ENCODE assay signal across 14 mouse cellular contexts in genomic region chr16:34080818-34081217, GRCm38 (mm10).
A peak's percentile ranks its signal among the peaks of the same experiment; 100 is the strongest.
DNase-seq lines count a peak whose midpoint lies in the region; ATAC-seq and TF ChIP-seq lines count a peak whose summit lies in the region.
"Had no signal": no experiment of that assay in that cellular context is flagged by ENCODE, and none has a peak within 500 bp of the region (broad histone marks: within the 10 kb centered on the region; RNA-seq: fewer than 3 reads in every experiment).

No protein-coding gene starts in this region.

- no peak overlapping the region for H3K4me2 ChIP-seq in lung, embryonic 15.5 days
- H3K4me2 ChIP-seq in heart, embryonic 16.5 days (ENCODE audit: low read depth, low read length), result no peak overlapping the region
- H3K4me2 ChIP-seq in forebrain, postnatal 0 days (ENCODE audit: low read depth), result no peak overlapping the region
- H3K4me2 ChIP-seq in forebrain, embryonic 12.5 days, result no peak overlapping the region
- H3K4me2 ChIP-seq: liver, embryonic 11.5 days; neural tube, embryonic 15.5 days had no signal

- H3K4me3 ChIP-seq in heart, embryonic 10.5 days, result no peak overlapping the region
- H3K4me3 ChIP-seq in lung, embryonic 15.5 days, result no peak overlapping the region
- no peak overlapping the region for H3K4me3 ChIP-seq in heart, embryonic 16.5 days (ENCODE audit: low read length)
- H3K4me3 ChIP-seq in small intestine, adult 2 months (ENCODE audit: low read depth, low read length), result peak overlapping the region; percentile 45
- H3K4me3 ChIP-seq in forebrain, postnatal 0 days (ENCODE audit: low read depth, low read length), result no peak overlapping the region
- no peak overlapping the region for H3K4me3 ChIP-seq in forebrain, embryonic 12.5 days (replicated peaks)
- H3K4me3 ChIP-seq: neural tube, embryonic 15.5 days had no signal

- ATAC-seq in lung, embryonic 15.5 days (ENCODE audit: borderline replicate concordance, extremely low read depth, low FRiP score, low TSS enrichment), result no peak
- no peak for ATAC-seq in heart, embryonic 16.5 days (replicated peaks; ENCODE audit: extremely low read depth, insufficient read depth, low FRiP score)
- ATAC-seq in forebrain, postnatal 0 days, result no peak
- no peak for ATAC-seq in forebrain, embryonic 12.5 days (ENCODE audit: low FRiP score)

- WGBS in heart, embryonic 10.5 days, result 34% methylated on average over 6 of the region's 6 CpGs
- WGBS in lung, embryonic 15.5 days, result 27% methylated on average over 6 of the region's 6 CpGs
- 31% methylated on average over 6 of the region's 6 CpGs for WGBS in heart, embryonic 16.5 days
- WGBS in small intestine, adult 2 months, result 63% methylated on average over 6 of the region's 6 CpGs
- 58% methylated on average over 6 of the region's 6 CpGs for WGBS in forebrain, postnatal 0 days
- 54% methylated on average over 6 of the region's 6 CpGs for WGBS in forebrain, embryonic 12.5 days

- no peak for DNase-seq in heart, embryonic 10.5 days (ENCODE audit: low spot score)
- no peak for DNase-seq in heart, postnatal 4 days
- no peak for DNase-seq in lung, postnatal 36 days
- no peak for DNase-seq in forebrain, postnatal 0 days
- DNase-seq: cerebellum, adult 9-11 months; right cerebral cortex, postnatal 14 days had no signal

- H3K27me3 ChIP-seq in heart, embryonic 10.5 days (ENCODE audit: insufficient read depth, poor library complexity, severe bottlenecking), result no peaks in the 10 kb centered on the region
- H3K27me3 ChIP-seq in lung, embryonic 15.5 days, result no peaks in the 10 kb centered on the region
- no peaks in the 10 kb centered on the region for H3K27me3 ChIP-seq in heart, embryonic 16.5 days (ENCODE audit: control insufficient read depth, insufficient read depth, low read length)
- no peaks in the 10 kb centered on the region for H3K27me3 ChIP-seq in small intestine, adult 2 months (ENCODE audit: control insufficient read depth, insufficient read depth, low read length)
- H3K27me3 ChIP-seq in forebrain, postnatal 0 days (ENCODE audit: insufficient read depth, low read length), result no peaks in the 10 kb centered on the region
- H3K27me3 ChIP-seq in forebrain, embryonic 12.5 days, result no peaks in the 10 kb centered on the region
- H3K27me3 ChIP-seq: neural tube, embryonic 15.5 days had no signal

- H3K4me1 ChIP-seq in heart, embryonic 10.5 days, result peaks cover 82% of the 10 kb centered on the region
- H3K4me1 ChIP-seq in lung, embryonic 15.5 days, result peaks cover 37% of the 10 kb centered on the region
- peaks cover 80% of the 10 kb centered on the region for H3K4me1 ChIP-seq in heart, embryonic 16.5 days (ENCODE audit: control insufficient read depth, insufficient read depth, low read length)
- peaks cover 20% of the 10 kb centered on the region for H3K4me1 ChIP-seq in small intestine, adult 2 months (ENCODE audit: control insufficient read depth, insufficient read depth, insufficient read length, low read length)
- no peaks in the 10 kb centered on the region for H3K4me1 ChIP-seq in forebrain, postnatal 0 days (ENCODE audit: insufficient read depth)
- peaks cover 27% of the 10 kb centered on the region for H3K4me1 ChIP-seq in forebrain, embryonic 12.5 days

- H3K27ac ChIP-seq in heart, embryonic 10.5 days, result peak overlapping the region; percentile 88
- 0 out of 2 replicates have a peak overlapping the region, but pooled peaks have one; percentile 25 for H3K27ac ChIP-seq in lung, embryonic 15.5 days
- peak overlapping the region; percentile 95 for H3K27ac ChIP-seq in heart, embryonic 16.5 days (ENCODE audit: low read length)
- peak overlapping the region; percentile 86 for H3K27ac ChIP-seq in small intestine, adult 2 months (ENCODE audit: insufficient read depth, low read depth, low read length)
- H3K27ac ChIP-seq in forebrain, postnatal 0 days (ENCODE audit: low read depth, low read length), result no peak overlapping the region
- no peak overlapping the region for H3K27ac ChIP-seq in forebrain, embryonic 12.5 days
- H3K27ac ChIP-seq: macrophage; neural tube, embryonic 15.5 days had no signal

- H3K36me3 ChIP-seq in heart, embryonic 10.5 days, result no peaks in the 10 kb centered on the region
- no peaks in the 10 kb centered on the region for H3K36me3 ChIP-seq in lung, embryonic 15.5 days
- no peaks in the 10 kb centered on the region for H3K36me3 ChIP-seq in heart, embryonic 16.5 days (ENCODE audit: control insufficient read depth, insufficient read depth)
- no peaks in the 10 kb centered on the region for H3K36me3 ChIP-seq in small intestine, adult 2 months (ENCODE audit: control insufficient read depth, insufficient read depth, low read length)
- H3K36me3 ChIP-seq in forebrain, postnatal 0 days (ENCODE audit: insufficient read depth), result no peaks in the 10 kb centered on the region
- H3K36me3 ChIP-seq in forebrain, embryonic 12.5 days (replicated peaks), result no peaks in the 10 kb centered on the region
- H3K36me3 ChIP-seq: G1E; neural tube, embryonic 15.5 days had no signal

- no peak for TF ChIP-seq CTCF in small intestine, adult 2 months (IDR thresholded peaks at IDR 0.05; ENCODE audit: extremely low read depth, insufficient read length, insufficient replicate concordance, low read depth, low read length)
- TF ChIP-seq CTCF in forebrain, postnatal 0 days (IDR thresholded peaks at IDR 0.05; ENCODE audit: low read depth), result no peak

- no peak overlapping the region for H3K9ac ChIP-seq in lung, embryonic 15.5 days
- H3K9ac ChIP-seq in heart, embryonic 16.5 days (ENCODE audit: low read length), result peak overlapping the region; percentile 21; the same call in 1 of the 2 replicates
- H3K9ac ChIP-seq in forebrain, postnatal 0 days, result no peak overlapping the region
- no peak overlapping the region for H3K9ac ChIP-seq in forebrain, embryonic 12.5 days
- H3K9ac ChIP-seq: neural tube, embryonic 15.5 days had no signal

- no peaks in the 10 kb centered on the region for H3K9me3 ChIP-seq in heart, embryonic 10.5 days
- no peaks in the 10 kb centered on the region for H3K9me3 ChIP-seq in lung, embryonic 15.5 days
- H3K9me3 ChIP-seq in heart, embryonic 16.5 days (replicated peaks; ENCODE audit: control insufficient read depth, low read length), result no peaks in the 10 kb centered on the region
- H3K9me3 ChIP-seq in forebrain, postnatal 0 days (ENCODE audit: low read length), result no peaks in the 10 kb centered on the region
- H3K9me3 ChIP-seq in forebrain, embryonic 12.5 days, result no peaks in the 10 kb centered on the region
- H3K9me3 ChIP-seq: G1E; neural tube, embryonic 15.5 days had no signal

- TF ChIP-seq POLR2A in small intestine, adult 2 months (IDR thresholded peaks at IDR 0.05; ENCODE audit: low read depth, low read length), result no peak

Comparison
In these comparisons a context has a peak if more than half of its experiments do, and no peak if none do; other contexts are left out.
1. H3K27ac ChIP-seq: peak in heart, embryonic 10.5 days (single experiment), lung, embryonic 15.5 days (single experiment), heart, embryonic 16.5 days (single experiment) and small intestine, adult 2 months (single experiment); none in forebrain, postnatal 0 days (single experiment) and forebrain, embryonic 12.5 days (single experiment).